In genomic region chr19:56774971-56775892, GRCm38 (mm10) we compare ENCODE assay signal across 9 mouse cellular contexts. TPM values are rescaled to one million over a fixed set of nuclear protein-coding genes. Genes with fewer than 3 reads are reported as not detected.
DNase-seq lines count a peak whose midpoint lies in the region; ATAC-seq lines count a peak whose summit lies in the region.
"Had no signal": no experiment of that assay in that cellular context is flagged by ENCODE, and none has a peak within 500 bp of the region (broad histone marks: within the 10 kb centered on the region; RNA-seq: fewer than 3 reads in every experiment).

No protein-coding gene starts in this region.

- H3K27ac ChIP-seq in kidney, embryonic 14.5 days (ENCODE audit: low read depth, low read length) = no peak overlapping the region
- no peak overlapping the region for H3K27ac ChIP-seq in embryonic facial prominence, embryonic 14.5 days (replicated peaks; ENCODE audit: low read depth, low read length)
- H3K27ac ChIP-seq in hindbrain, embryonic 14.5 days = no peak overlapping the region
- H3K27ac ChIP-seq in midbrain, embryonic 13.5 days = no peak overlapping the region

- no peak for DNase-seq in kidney, postnatal 36 days
- no peak for DNase-seq in embryonic facial prominence, embryonic 14.5 days (ENCODE audit: low spot score)
- DNase-seq in hindbrain, embryonic 14.5 days (ENCODE audit: low spot score) = no peak
- no peak for DNase-seq in cerebellum, adult 9-10 months
- no peak for DNase-seq in testis, postnatal 10 days (ENCODE audit: low spot score)
- DNase-seq in adrenal gland, postnatal 14 days = no peak
- DNase-seq: left cerebral cortex, postnatal 4 days had no signal

- H3K9me3 ChIP-seq in kidney, embryonic 14.5 days (ENCODE audit: control insufficient read depth, low read length) = no peaks in the 10 kb centered on the region
- H3K9me3 ChIP-seq in embryonic facial prominence, embryonic 14.5 days (ENCODE audit: control insufficient read depth, low read length) = no peaks in the 10 kb centered on the region
- no peaks in the 10 kb centered on the region for H3K9me3 ChIP-seq in hindbrain, embryonic 14.5 days (ENCODE audit: control insufficient read depth, low read length)
- no peaks in the 10 kb centered on the region for H3K9me3 ChIP-seq in midbrain, embryonic 13.5 days

- H3K4me2 ChIP-seq in kidney, embryonic 14.5 days (replicated peaks; ENCODE audit: low read depth, low read length) = peak overlapping the region; percentile 53
- H3K4me2 ChIP-seq in embryonic facial prominence, embryonic 14.5 days (ENCODE audit: low read depth, low read length) = peak overlapping the region; percentile 51
- peak overlapping the region; percentile 47 for H3K4me2 ChIP-seq in hindbrain, embryonic 14.5 days (replicated peaks)
- H3K4me2 ChIP-seq in midbrain, embryonic 13.5 days (replicated peaks) = peak overlapping the region; percentile 56

- WGBS in kidney, embryonic 14.5 days = 24% methylated on average over 24 of the region's 24 CpGs
- 32% methylated on average over 23 of the region's 24 CpGs for WGBS in embryonic facial prominence, embryonic 14.5 days
- WGBS in hindbrain, embryonic 14.5 days = 38% methylated on average over 24 of the region's 24 CpGs
- WGBS in midbrain, embryonic 13.5 days = 41% methylated on average over 24 of the region's 24 CpGs

- H3K4me3 ChIP-seq in kidney, embryonic 14.5 days (ENCODE audit: low read length) = peak overlapping the region; percentile 26
- H3K4me3 ChIP-seq in embryonic facial prominence, embryonic 14.5 days (ENCODE audit: low read depth, low read length) = peak overlapping the region; percentile 22
- peak overlapping the region; percentile 17 for H3K4me3 ChIP-seq in hindbrain, embryonic 14.5 days (replicated peaks; ENCODE audit: low read length)
- peak overlapping the region; percentile 31 for H3K4me3 ChIP-seq in midbrain, embryonic 13.5 days (replicated peaks)

- H3K9ac ChIP-seq in kidney, embryonic 14.5 days (ENCODE audit: low read depth, low read length) = no peak overlapping the region
- no peak overlapping the region for H3K9ac ChIP-seq in embryonic facial prominence, embryonic 14.5 days (ENCODE audit: low read depth, low read length)
- peak overlapping the region; percentile 3; the same call in 1 of the 2 replicates for H3K9ac ChIP-seq in hindbrain, embryonic 14.5 days
- peak overlapping the region; percentile 50; the same call in 1 of the 2 replicates for H3K9ac ChIP-seq in midbrain, embryonic 13.5 days (replicated peaks)

- peaks cover 20% of the 10 kb centered on the region for H3K27me3 ChIP-seq in kidney, embryonic 14.5 days (ENCODE audit: control insufficient read depth, insufficient read depth, low read length)
- no peaks in the 10 kb centered on the region for H3K27me3 ChIP-seq in embryonic facial prominence, embryonic 14.5 days (replicated peaks; ENCODE audit: control insufficient read depth, insufficient read depth, low read length)
- peaks cover 20% of the 10 kb centered on the region; the same call in 1 of the 2 replicates for H3K27me3 ChIP-seq in hindbrain, embryonic 14.5 days (ENCODE audit: control insufficient read depth, insufficient read depth, low read length)
- peaks cover 71% of the 10 kb centered on the region for H3K27me3 ChIP-seq in midbrain, embryonic 13.5 days

- H3K4me1 ChIP-seq in kidney, embryonic 14.5 days (ENCODE audit: control insufficient read depth, insufficient read depth, low read length) = peaks cover 10% of the 10 kb centered on the region
- H3K4me1 ChIP-seq in embryonic facial prominence, embryonic 14.5 days (ENCODE audit: control insufficient read depth, insufficient read depth, low read length) = peaks cover 6% of the 10 kb centered on the region; the same call in 1 of the 2 replicates
- H3K4me1 ChIP-seq in hindbrain, embryonic 14.5 days (replicated peaks; ENCODE audit: control insufficient read depth, insufficient read depth, low read length) = peaks cover 8% of the 10 kb centered on the region; the same call in 1 of the 2 replicates
- peaks cover 29% of the 10 kb centered on the region for H3K4me1 ChIP-seq in midbrain, embryonic 13.5 days (replicated peaks)

- ATAC-seq in kidney, embryonic 14.5 days (ENCODE audit: low FRiP score, low TSS enrichment) = no peak
- ATAC-seq in embryonic facial prominence, embryonic 14.5 days (ENCODE audit: low read depth) = no peak
- ATAC-seq in hindbrain, embryonic 14.5 days (ENCODE audit: low FRiP score) = no peak
- 0 out of 2 replicates have a peak, but pooled peaks have one; percentile 27 for ATAC-seq in midbrain, embryonic 13.5 days

- H3K36me3 ChIP-seq in kidney, embryonic 14.5 days (ENCODE audit: control insufficient read depth, insufficient read depth, low read length) = no peaks in the 10 kb centered on the region
- no peaks in the 10 kb centered on the region for H3K36me3 ChIP-seq in embryonic facial prominence, embryonic 14.5 days (ENCODE audit: control insufficient read depth, insufficient read depth, low read length)
- no peaks in the 10 kb centered on the region for H3K36me3 ChIP-seq in hindbrain, embryonic 14.5 days (replicated peaks; ENCODE audit: control insufficient read depth, insufficient read depth)
- no peaks in the 10 kb centered on the region for H3K36me3 ChIP-seq in midbrain, embryonic 13.5 days

RNA-seq across cellular contexts. Expression of gene Ccdc186, which starts 46.8 kb away (rescaled TPM):
- polyA plus RNA-seq in kidney, embryonic 14.5 days (2014; fragmentation: Nextera tagmentation; extraction: Ambion mirVana) = 11.4 and 22.9 TPM in 2 replicates
- polyA plus RNA-seq in embryonic facial prominence, embryonic 14.5 days (2014; fragmentation: Nextera tagmentation; extraction: Ambion mirVana) = 20.2 and 23.9 TPM in 2 replicates
- 24.3 and 27.2 TPM in 2 replicates for polyA plus RNA-seq in hindbrain, embryonic 14.5 days (2014; fragmentation: Nextera tagmentation; extraction: Ambion mirVana)
- polyA plus RNA-seq in midbrain, embryonic 13.5 days (2015; fragmentation: Nextera tagmentation; extraction: Ambion mirVana) = 28.8 and 29.1 TPM in 2 replicates
- 21.0 and 25.7 TPM in 2 replicates for total RNA-seq in adrenal gland, postnatal 14 days (2021)

RNA-seq across cellular contexts. Expression of gene Tdrd1, which starts 50.8 kb away (rescaled TPM):
- polyA plus RNA-seq in kidney, embryonic 14.5 days (2014; fragmentation: Nextera tagmentation; extraction: Ambion mirVana) = 0.33 and 1.3 TPM in 2 replicates
- 1.6 and 3.9 TPM in 2 replicates for polyA plus RNA-seq in embryonic facial prominence, embryonic 14.5 days (2014; fragmentation: Nextera tagmentation; extraction: Ambion mirVana)
- polyA plus RNA-seq in hindbrain, embryonic 14.5 days (2014; fragmentation: Nextera tagmentation; extraction: Ambion mirVana) = 1.1 and 1.3 TPM in 2 replicates
- 0.42 and 0.62 TPM in 2 replicates for polyA plus RNA-seq in midbrain, embryonic 13.5 days (2015; fragmentation: Nextera tagmentation; extraction: Ambion mirVana)
- total RNA-seq in adrenal gland, postnatal 14 days (2021) = not detected in 2 replicates

RNA-seq across cellular contexts. Expression of gene Adrb1, which starts 53.2 kb away (rescaled TPM):
- polyA plus RNA-seq in kidney, embryonic 14.5 days (2014; fragmentation: Nextera tagmentation; extraction: Ambion mirVana) = 0.06 and 0.07 TPM in 2 replicates
- 1.3 and 1.7 TPM in 2 replicates for polyA plus RNA-seq in embryonic facial prominence, embryonic 14.5 days (2014; fragmentation: Nextera tagmentation; extraction: Ambion mirVana)
- polyA plus RNA-seq in hindbrain, embryonic 14.5 days (2014; fragmentation: Nextera tagmentation; extraction: Ambion mirVana) = 1.4 and 1.8 TPM in 2 replicates
- polyA plus RNA-seq in midbrain, embryonic 13.5 days (2015; fragmentation: Nextera tagmentation; extraction: Ambion mirVana) = 0.32 and 0.59 TPM in 2 replicates
- 3.8 and 6.4 TPM in 2 replicates for total RNA-seq in adrenal gland, postnatal 14 days (2021)

Comparison
In these comparisons a context has a peak if more than half of its experiments do, and no peak if none do; other contexts are left out.
1. H3K9ac ChIP-seq: peak in hindbrain, embryonic 14.5 days (single experiment) and midbrain, embryonic 13.5 days (single experiment); none in kidney, embryonic 14.5 days (single experiment) and embryonic facial prominence, embryonic 14.5 days (single experiment).
2. Peak in every context shown above with its lines, with median percentiles within 50 percentile points of each other: H3K4me2 ChIP-seq and H3K4me3 ChIP-seq.